Mouse (Mus musculus) hematopoietic stem cell, adult 5-6 weeks (primary cell): Measurements from ENCODE around the gene Rhbdf1. TPM values are rescaled to one million over a fixed set of nuclear protein-coding genes. Genes with fewer than 3 reads are reported as not detected.
"Not testable (repeated sequence)": the region's sequence is repeated elsewhere in the genome, so short reads cannot be mapped to it uniquely, and the experiment has no call there.

ENCODE experiments used
- ATAC-seq, 2 experiments: fragments of 125-278 bp in 1 of 2; replicated peaks in 1 of 2; 2 replicates each; pipeline ENCODE4 v1.8.0; 2016 to 2017; ENCODE audit warnings: inconsistent platforms in 2 of 2, mild to moderate bottlenecking in 2 of 2, moderate number of reproducible peaks in 2 of 2, low read depth in 1 of 2, moderate TSS enrichment in 1 of 2; ENCODE audit not compliant: low FRiP score in 2 of 2, poor library complexity in 2 of 2, severe bottlenecking in 2 of 2, insufficient read depth in 1 of 2, low TSS enrichment in 1 of 2
- total RNA-seq: library from RNA; stranded (forward); fragments of 172-1452, 232-1000 nt; gene quantifications from 2 replicates; pipeline ENCODE4 v1.2.3, GENCODE M21; 2017

Rhbdf1 gene
- total RNA-seq, 1 experiment from 2014 or later, result 7.5 TPM

- not testable (repeated sequence) for ATAC-seq
Measured at GRCm38 (mm10) chr11:32200992-32201391, 21.1 kb downstream of the Rhbdf1 start.

GRCm38 (mm10) chr11:32200075-32200601 lies 22.0 kb downstream of the Rhbdf1 start, which contains the start of gene Il9r:
Il9r (minus strand) TSS chr11:32200279.
- ATAC-seq, result no peak

GRCm38 (mm10) chr11:32199230-32199629 lies 22.9 kb downstream of the Rhbdf1 start:
- ATAC-seq, result no peak

GRCm38 (mm10) chr11:32198256-32198955 lies 23.7 kb downstream of the Rhbdf1 start:
- no peak for ATAC-seq

- no peak for ATAC-seq
Measured at GRCm38 (mm10) chr11:32197766-32198165, 24.3 kb downstream of the Rhbdf1 start.

GRCm38 (mm10) chr11:32196727-32197126 lies 25.4 kb downstream of the Rhbdf1 start:
- no peak for ATAC-seq

- ATAC-seq, result peak; percentile 85 to 87
Measured at GRCm38 (mm10) chr11:32195867-32196540, 26.1 kb downstream of the Rhbdf1 start.

GRCm38 (mm10) chr11:32194626-32195025 lies 27.5 kb downstream of the Rhbdf1 start:
- ATAC-seq, result no peak

GRCm38 (mm10) chr11:32194086-32194485 lies 28.0 kb downstream of the Rhbdf1 start:
- no peak for ATAC-seq

GRCm38 (mm10) chr11:32193156-32193555 lies 28.9 kb downstream of the Rhbdf1 start:
- no peak for ATAC-seq

- ATAC-seq, result no peak
Measured at GRCm38 (mm10) chr11:32190603-32191110, 31.4 kb downstream of the Rhbdf1 start.

- ATAC-seq, result no peak
Measured at GRCm38 (mm10) chr11:32190119-32190518, 32.0 kb downstream of the Rhbdf1 start.

- ATAC-seq, result no peak
Measured at GRCm38 (mm10) chr11:32189434-32189833, 32.7 kb downstream of the Rhbdf1 start.

GRCm38 (mm10) chr11:32188881-32189280 lies 33.2 kb downstream of the Rhbdf1 start:
- ATAC-seq, result no peak

- ATAC-seq, result no peak
Measured at GRCm38 (mm10) chr11:32187256-32187655, 34.8 kb downstream of the Rhbdf1 start.

- ATAC-seq, result no peak
Measured at GRCm38 (mm10) chr11:32186031-32186430, 36.1 kb downstream of the Rhbdf1 start.

GRCm38 (mm10) chr11:32184469-32184868 lies 37.6 kb downstream of the Rhbdf1 start:
- no peak for ATAC-seq
